Mouse (Mus musculus) lung, postnatal 10 days (tissue): ENCODE measurements around the gene Stam2.

ENCODE experiments used
- DNase-seq: peaks from one replicate; pipeline ENCODE4 v3.0.0; 2021

Stam2 gene

DNA sequence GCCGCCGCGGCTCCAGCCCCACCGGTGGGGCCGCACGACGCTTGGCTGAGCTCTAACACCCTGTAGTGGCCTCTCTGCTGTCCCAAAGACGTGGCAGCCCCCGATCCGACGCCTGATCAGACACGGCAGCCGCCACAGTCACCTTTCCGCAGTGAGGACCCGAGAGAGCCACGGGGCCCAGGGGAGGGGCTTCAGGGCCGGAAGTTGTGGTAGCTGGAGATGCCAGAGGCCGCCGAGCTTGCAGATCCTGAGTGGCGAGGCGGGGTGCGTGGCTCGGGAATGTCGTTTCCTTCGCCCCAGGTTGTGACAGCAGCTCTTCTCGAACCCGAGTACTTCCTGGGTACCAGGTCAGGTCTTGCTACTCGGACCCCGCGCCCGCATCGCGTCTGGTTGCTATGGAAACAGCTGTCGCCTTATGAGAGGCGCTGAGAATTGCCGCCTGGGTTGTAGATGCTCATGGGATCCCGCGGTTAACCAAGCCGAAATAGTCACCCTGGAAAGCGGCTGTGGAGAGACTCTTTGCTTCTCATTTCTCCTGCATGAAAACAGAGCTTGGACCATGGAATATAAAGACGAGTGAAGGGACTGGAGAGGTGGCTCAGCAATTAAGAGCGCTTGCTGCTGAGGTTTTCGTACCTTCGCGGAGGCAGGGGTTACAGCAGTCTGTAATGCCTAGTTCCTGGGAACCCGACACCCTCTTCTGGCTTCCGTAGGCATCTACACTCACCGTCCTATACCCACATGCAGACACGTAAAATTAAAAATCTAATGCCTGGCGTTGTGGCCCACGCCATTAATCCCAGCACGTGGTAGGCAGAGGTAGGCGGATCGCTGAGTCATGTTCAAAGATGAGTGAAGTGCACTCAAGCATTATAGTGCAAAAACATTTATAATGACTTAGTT, at the start of gene Stam2:
Gene Stam2 (minus strand): TSS at position 26 of the 903 bp plus-strand sequence.
- peak; percentile 94 for DNase-seq

DNA sequence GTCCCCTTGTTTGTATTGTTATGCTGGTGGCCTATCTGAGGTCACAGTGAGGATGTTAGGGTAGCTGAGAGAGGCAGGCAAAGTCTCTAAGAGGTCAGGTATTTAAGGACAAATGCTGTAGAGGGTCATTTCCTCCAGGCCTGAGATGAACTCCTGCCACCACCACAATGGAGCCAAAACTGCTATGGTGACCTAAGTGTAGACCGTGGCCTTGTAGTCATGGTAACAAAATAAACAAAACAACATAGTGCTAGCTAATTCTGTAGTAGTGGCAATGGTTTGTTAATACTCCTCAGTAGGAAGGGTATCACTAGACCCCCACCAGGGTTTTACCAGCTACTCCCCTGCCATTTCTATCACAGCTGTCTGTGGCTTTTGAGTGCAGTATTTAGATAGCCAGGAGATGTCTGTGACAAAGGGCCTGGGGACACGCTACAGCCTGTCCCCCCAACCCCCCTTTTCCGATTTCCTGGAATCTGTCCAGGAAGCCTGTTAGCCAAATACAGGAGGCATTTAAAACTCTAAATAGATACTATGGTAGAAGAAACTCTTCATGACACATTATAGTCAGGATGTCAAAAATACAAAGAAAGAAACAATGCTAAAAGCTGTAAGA, 43.1 kb upstream of the Stam2 start:
- peak; percentile 62 for DNase-seq

DNA sequence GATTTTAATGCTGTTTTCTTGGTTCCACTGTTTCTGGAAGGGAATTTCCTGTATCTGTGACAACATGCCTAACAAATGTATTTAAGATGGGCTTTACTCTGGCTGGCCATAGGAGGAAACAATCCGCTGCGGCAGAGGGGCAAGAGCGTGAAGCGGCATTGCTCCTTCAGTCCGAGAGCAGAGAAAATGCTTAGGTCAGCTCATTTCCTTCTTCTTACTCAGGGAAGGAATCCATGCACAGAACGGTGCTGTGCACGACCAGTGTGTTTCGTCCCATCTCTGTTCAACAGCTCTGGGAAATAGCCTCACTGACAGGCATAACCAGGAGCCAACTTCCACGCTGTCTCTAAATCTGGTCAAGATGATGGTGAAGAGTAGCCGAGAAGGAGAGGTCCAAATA, 37.9 kb upstream of the Stam2 start:
- no peak for DNase-seq

DNA sequence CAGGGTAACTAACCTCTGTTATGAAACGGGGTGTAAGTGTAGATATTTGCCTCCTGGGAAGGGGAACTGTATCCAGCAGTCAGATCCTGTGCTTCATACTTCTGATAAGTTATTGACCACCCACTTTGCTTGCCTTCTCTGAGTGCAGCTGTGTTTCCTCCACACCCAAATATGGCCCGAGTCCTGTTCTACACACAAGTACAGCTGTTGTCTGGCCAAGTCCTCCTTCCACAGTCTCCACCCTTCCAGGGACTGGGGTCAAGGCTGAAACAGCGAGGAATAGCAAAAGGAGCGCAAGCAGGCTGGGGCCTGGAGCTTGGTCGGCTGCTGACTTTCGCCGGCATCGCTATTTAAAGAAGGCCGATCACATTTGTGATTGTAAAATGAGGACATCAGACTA, 37.3 kb upstream of the Stam2 start:
- DNase-seq = peak; percentile 70

DNA sequence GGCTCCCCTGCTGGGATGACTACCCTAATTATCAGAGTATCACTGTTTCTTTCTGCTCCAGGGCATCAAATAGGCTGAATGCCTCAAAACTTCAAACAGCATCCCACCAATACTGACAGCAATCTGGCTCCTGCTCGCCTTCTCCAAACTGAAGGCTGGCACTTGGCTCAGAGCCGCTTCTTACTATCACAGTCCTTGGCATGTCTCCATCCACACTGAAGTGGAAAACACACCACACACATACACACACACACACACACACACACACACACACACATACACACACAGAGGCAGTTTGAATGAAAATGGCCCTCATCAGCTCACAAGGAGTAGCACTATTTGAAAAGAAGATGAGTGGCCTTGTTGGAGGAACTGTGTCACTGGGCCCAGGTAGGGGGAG, 35.8 kb upstream of the Stam2 start:
- peak; percentile 36 for DNase-seq

DNA sequence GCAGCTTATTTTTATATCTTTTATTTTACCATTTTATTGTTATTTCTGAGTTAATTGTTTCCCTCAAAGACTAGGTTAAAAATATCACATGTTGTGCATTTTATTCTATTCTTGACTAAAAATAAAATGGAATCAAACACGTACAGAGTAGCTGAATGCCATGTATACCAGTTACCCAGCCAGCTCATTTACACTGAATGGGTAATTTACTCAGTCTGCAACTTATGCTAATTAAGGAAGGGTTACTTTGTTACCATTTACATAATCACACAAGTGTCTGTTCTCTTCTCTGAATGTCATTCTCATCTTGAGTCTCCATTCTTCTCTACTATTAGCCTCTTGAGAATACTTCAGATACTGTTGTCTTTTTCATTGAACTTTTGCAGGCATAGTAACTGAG, 32.3 kb upstream of the Stam2 start:
- DNase-seq = no peak

DNA sequence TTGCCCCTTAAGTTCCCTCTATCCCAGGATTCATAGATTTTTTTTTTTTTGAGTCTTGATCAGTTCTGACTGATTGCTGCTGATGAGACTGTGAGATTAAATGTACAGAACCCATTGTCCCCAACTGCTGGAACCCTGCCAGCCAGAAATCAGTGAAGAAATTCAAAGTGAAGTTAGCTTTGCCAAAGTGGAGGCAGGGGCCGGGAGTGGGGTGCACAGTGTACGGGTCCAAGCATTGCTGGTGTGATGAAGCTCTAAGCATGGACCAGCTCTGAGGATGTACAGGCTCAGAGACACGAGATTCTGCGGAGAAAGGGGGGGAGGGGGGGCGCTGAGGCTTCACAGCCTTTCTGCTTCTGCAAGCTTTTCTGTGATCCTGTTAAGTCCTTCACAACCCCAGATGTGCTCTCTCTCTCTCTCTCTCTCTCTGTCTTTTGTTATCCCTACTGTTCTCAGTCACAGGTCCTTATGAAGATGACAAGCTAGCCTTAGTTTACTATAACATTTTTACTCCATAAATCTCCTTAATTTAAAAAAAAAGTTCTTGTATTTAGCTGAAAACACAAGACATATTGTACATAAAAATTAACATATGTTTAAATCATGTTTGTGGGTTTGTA, 30.8 kb upstream of the Stam2 start:
- no peak for DNase-seq

DNA sequence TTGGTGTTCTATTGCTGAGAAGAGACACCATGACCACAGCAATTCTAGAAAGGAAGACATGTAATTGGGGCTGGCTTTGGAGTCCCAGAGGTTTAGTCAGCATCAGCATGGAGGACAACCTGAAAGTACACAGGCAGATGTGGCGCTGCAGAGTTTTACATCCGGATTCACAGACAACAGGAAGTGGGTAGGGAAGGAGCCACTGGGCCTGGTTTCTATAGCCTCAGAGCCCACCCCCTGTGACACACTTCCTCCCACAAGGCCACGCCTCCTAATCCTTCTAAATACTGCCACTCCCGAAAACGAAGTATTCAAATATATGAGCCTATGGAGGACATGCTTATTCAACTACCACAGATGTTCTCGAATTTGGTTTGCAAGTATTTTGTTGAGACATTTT, 23.0 kb upstream of the Stam2 start:
- DNase-seq = no peak

DNA sequence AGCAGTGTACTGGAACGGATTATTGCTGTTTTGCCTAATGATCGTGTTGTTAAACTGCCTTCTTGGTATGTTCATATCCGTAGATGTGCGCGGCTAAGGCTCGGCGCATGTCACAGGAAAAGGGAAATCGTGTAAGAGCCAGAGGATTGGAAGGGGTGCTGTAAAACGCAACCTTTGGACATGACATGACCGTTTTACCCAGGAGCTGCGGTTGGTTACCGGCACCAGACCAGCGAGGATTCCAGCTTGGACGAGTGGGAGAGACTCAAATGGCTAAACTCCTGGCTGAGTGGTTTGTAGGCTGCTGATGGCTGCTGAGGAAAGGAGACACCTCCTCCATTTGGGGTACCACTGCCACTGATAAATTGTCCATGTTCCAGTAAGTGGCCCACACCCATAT, 21.8 kb upstream of the Stam2 start:
- DNase-seq = no peak

DNA sequence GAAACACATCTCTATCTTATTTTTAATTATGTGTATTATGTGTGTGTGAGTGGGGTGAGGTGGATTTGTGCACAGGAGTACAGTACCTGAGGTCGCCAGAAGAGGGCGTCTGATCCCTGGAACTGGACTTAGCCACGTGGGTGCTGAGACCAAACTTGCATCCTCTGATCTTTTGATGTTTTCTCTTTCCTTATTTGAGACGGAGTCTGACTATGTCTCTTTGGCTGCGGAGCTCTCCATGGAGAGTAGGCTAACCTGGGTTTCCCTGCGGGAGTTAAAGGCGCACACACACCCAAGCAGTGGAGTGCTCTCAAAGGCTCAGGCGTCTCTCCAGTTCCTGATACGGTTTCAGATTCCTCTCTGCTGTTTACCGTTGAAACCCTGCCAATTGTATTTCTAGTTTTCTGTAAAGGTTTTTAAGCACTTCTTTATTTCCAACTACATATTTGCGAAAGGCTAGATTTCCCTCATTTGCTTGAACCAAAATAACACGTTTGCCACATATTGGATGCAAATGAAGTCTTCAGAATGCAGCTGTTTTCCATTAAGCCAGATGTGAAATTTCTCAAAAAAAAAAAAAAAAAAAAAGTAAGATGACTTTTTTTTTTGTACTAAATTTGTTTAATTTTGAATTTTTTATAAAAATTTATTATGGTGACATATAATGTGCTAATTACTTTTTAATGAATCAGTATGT, 21.1 kb upstream of the Stam2 start:
- DNase-seq = peak; percentile 87

DNA sequence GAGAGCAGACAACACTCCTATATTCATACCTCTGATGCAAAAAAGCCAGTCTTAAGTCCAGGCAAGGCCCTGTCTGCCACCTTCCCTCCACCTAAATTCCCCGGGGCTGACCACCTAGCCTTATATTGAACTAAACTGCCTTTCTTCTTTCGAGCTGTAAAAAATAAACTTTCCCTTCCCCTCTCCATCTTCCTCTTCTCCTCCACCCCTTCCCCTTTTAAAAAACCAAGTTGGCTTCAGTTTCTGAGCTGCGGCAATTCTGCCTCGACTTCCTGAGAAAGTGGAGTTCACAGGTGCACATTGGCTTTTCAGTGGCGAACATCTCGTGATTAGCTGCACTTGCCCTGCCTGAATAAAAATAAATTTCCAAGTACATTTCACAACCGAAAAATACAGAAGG, 20.4 kb upstream of the Stam2 start:
- DNase-seq = no peak

DNA sequence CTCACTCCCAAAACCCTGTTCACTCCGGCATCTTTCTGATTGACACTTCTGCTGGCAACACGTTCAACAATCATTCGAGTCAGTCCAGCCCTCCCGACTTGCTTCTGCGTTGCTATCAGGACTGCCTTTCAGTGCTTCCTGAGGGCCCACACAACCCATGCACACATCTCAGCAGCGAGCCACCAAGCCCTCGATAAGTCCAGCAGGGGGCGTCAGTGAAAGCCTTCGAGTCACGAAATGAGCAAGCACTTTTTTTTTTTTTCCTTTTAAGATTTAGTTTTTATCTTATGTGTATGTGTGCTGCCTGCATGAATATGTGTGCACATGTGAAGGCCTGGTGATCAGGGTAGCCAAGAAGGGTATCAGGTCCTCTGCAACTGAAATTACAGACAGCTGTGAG, 16.5 kb upstream of the Stam2 start:
- peak; percentile 67 for DNase-seq

DNA sequence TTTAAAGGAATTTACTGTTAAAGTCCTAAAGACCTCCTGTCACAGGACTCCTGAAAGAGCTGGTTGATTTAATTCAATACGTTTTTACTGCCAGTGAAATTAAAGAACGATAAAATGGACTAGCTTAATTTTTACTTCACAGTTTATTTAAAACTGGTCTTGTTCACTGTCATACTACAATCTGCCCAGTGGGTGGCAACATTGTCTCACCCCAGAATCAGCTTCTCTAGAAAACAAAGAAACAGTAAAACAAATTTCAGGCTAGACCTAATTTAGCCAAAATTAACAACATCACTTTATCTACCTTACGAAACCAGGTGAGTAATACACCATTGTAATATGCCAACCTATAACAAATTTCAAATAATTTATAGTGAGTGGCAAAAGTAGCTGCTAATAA, 14.6 kb upstream of the Stam2 start:
- DNase-seq = peak; percentile 52

DNA sequence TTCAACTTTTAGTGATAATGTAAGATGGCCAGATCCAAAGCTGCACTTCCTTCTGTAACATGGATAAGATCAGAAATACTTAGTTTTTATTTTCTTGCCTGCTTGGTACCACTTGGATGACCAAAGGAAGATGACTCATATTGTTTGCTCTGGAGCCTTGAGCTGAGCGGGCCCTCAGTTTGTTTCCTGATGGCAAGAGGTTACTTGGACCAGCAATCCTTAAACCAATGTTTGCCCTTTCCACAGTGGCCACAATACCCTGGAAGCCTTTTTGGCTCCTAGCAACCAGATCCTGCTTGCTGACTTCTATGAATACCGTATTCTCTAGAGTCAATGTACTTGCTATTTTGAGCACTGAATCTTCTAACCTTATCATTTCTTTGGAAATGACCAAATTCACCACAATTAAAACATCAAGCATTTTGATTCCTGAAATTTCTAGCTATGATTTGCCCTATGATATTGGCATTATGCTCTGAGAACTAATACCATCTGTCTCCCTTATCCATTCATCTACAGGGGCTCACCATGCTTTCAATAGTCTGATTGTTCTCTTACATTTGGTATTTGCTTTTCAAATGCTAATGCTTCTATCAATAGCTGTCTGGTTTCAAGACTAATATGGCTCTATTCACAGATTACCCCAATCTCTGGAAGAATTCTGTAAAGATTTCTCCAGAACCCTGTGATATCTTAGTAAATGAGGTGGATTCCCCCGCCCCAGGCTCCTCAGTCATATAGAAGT, 11.7 kb upstream of the Stam2 start:
- no peak for DNase-seq

DNA sequence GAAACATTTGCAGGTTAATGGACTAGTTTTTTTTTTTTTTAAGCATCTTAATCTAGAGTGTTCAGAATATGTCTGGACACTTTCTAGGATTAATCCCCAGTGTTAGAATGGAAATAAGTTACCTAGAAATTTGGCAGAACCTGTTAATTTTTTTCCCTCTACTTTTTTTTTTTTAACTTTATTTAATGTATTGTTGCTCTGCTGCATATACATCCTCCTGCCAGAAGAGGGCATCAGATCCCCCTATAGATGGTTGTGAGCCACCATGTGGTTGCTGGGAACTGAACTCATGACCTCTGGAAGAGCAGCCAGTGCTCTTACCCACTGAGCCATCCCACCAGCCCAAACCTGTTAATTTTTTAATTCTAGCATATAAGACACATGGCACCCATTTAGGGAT, 2.0 kb upstream of the Stam2 start:
- no peak for DNase-seq

DNA sequence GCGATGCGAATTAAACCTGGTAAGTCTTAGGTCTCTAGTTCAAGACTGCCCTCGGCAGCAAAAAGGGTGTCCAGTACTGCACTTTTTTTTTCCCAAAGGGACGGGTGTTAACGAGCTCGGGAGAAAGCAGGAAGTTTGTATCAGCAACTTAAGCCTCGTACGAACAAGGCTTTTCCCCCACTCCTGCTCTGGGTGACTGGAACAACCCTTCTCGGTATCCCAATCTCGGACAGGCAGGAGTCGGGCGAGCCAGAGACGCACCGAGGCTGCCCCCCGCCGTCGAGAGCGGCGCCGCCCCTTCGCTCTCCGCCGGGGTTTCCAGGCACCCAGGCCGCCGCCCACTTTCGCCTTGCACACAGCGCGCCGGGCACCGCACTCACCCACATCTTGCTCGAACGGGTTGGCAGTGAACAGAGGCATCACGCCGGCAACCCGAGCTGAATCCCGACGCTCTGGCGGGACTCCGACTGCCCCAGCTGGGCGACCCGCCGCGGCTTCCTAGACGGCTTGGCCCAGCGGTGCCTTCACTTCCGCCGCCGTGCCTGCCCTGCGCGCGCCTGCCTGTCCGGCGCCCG, 313 bp downstream of the Stam2 start:
- DNase-seq = peak; percentile 80

DNA sequence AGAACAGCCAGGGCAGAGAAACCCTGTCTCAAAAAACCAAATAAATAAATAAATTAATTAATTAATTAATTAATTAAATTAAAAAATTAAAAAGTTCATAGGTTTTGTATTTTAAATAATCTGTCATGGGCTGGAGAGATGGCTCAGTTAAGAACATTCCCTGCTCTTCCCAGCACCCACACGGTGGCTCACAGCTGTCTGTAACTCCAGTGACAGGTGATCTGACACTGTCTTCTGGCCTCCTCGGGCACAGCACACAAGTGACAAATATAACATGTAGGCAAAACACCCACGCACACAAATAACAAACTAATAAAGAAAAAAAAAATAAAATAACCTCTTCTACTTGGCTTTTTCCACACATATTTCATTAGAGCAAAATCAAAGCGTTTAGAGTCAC, 1.5 kb downstream of the Stam2 start:
- no peak for DNase-seq

DNA sequence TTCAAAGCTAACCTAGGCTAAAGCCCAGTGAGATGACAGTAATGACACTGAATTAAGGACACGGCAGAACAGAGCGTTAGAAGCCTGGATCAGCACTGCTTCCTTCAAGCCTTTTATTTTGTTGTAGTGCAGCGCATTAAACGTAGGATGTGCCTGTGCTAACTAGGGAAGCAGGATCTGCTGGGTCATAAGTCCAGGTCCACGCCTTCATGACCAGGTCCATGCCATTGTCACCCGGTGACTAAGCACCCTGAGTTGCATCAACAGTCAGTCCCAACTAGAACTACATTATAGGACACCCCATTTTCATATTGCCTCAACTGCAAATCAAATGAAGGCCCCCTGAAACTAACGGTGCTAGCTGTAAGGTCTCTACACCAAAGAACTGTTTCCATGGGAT, 7.6 kb downstream of the Stam2 start:
- DNase-seq = no peak

DNA sequence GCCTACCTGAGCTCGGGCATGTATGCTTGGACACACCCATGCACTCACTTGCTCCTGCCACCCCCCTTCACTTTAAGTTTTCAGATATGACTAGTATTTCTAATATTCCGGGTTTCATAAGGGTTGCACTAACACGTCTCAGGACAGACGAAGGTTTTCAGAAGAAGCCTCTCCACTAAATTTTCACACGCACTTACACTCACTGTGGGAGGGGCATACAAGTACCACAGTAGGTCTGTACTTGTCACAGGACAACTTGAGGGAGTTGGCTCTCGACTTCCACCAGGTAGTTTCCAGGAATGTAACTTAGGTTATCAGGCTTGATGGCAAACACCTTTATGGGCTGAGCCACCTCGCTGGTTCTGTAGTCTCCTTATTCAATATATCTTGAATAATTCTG, 8.4 kb downstream of the Stam2 start:
- DNase-seq = no peak

DNA sequence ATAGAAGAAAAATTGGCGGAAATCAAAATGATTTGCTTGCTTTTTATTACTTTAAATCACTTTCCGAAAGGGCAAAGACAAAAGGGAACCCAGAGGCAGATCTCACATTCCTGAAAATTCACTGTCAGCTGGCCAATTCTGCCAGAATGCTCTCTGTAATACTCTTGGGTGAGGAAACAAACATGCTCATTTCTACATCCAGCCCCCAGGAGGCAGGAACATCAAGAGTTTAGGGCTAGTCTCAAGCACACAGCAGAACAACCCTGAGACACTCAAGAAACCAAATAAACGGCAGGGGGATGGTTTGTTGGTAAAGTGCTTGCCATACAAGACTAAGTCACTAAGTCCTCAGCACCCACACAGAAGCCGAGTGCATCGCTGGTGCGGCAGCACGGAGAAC, 9.5 kb downstream of the Stam2 start:
- DNase-seq = peak; percentile 47

DNA sequence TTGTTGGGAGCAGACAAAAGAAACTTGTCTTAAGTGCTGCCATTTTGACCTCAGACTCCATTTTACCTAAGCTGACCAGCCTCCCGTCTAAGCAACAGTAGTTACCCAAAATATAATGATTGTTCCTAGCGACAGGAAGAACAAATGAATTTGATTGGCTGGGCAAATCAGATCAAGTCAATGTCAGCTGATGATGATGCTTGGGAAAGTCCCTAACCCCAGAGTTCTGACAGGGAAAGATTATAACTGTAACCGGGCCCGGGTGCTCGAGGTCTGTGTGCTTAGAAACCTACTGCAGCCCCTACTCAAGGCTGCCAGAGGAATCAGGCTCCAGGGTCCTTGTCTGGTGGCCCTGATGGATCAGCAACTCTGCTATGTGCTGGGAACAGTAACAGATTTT, 10.1 kb downstream of the Stam2 start:
- no peak for DNase-seq

DNA sequence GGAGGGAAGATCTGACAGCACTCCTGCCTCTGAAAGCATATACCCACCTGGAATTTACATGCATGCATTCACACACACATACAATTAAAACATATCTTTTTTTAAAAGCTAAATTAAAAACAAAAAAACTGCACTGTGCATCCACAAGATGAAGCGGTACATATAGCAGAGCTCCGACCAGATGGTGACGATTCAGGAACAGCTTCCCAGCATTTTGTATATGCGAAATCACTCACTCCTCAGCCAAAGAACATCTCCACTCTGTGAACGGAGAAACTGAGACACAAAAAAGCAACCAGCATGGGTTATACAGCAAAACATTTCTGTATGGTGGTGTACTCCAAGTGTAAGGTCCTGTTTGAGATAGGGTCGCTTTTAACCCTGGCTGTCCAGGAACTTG, 11.2 kb downstream of the Stam2 start:
- no peak for DNase-seq
